Mouse (Mus musculus) mouse trophoblast stem cell (cell line): Measurements from ENCODE around the gene Lsm12.

Experiments used
- in situ Hi-C, 2 experiments: fragments of 300-500 bp; cut with MseI, MboI; formaldehyde crosslinking; loops; 2 replicates in 1 of 2; 3 replicates in 1 of 2; pipeline ENCODE4 v1.15.1; 2025

Lsm12 gene

GRCm38 (mm10) chr11:102184646-102185495, at the start of gene Lsm12:
Gene Lsm12 (minus strand): TSS chr11:102185296.
- in situ Hi-C loops = no loop called here

GRCm38 (mm10) chr11:102230006-102230741, 45.1 kb upstream of the Lsm12 start, which contains the start of gene Hdac5:
Gene Hdac5 (minus strand): TSS chr11:102230166.
- in situ Hi-C loops = no loop called here

GRCm38 (mm10) chr11:102229331-102229953, 44.3 kb upstream of the Lsm12 start:
- in situ Hi-C loops = no loop called here

- in situ Hi-C loops = no loop called here
Observed at GRCm38 (mm10) chr11:102228646-102229268, 43.7 kb upstream of the Lsm12 start.

- in situ Hi-C loops = no loop called here
Observed at GRCm38 (mm10) chr11:102228191-102228545, 43.1 kb upstream of the Lsm12 start.

- in situ Hi-C loops = no loop called here
Observed at GRCm38 (mm10) chr11:102227270-102228190, 42.4 kb upstream of the Lsm12 start.

- in situ Hi-C loops = no loop called here
Observed at GRCm38 (mm10) chr11:102226067-102226978, 41.2 kb upstream of the Lsm12 start.

GRCm38 (mm10) chr11:102225221-102225620, 40.1 kb upstream of the Lsm12 start:
- in situ Hi-C loops = no loop called here

- in situ Hi-C loops = no loop called here
Observed at GRCm38 (mm10) chr11:102224686-102225085, 39.6 kb upstream of the Lsm12 start.

GRCm38 (mm10) chr11:102223166-102223565, 38.1 kb upstream of the Lsm12 start:
- in situ Hi-C loops = no loop called here

GRCm38 (mm10) chr11:102221954-102222351, 36.9 kb upstream of the Lsm12 start:
- in situ Hi-C loops = no loop called here

- in situ Hi-C loops = no loop called here
Observed at GRCm38 (mm10) chr11:102221243-102221953, 36.3 kb upstream of the Lsm12 start.

GRCm38 (mm10) chr11:102220451-102220850, 35.4 kb upstream of the Lsm12 start:
- in situ Hi-C loops = no loop called here

GRCm38 (mm10) chr11:102219994-102220346, 34.9 kb upstream of the Lsm12 start:
- in situ Hi-C loops = no loop called here

- in situ Hi-C loops = no loop called here
Observed at GRCm38 (mm10) chr11:102219247-102219993, 34.3 kb upstream of the Lsm12 start.

- in situ Hi-C loops = no loop called here
Observed at GRCm38 (mm10) chr11:102218783-102219182, 33.7 kb upstream of the Lsm12 start.

- in situ Hi-C loops = no loop called here
Observed at GRCm38 (mm10) chr11:102217876-102218430, 32.9 kb upstream of the Lsm12 start.

- in situ Hi-C loops = no loop called here
Observed at GRCm38 (mm10) chr11:102217396-102217795, 32.3 kb upstream of the Lsm12 start.
